Mouse (Mus musculus) midbrain, embryonic 12.5 days (tissue): ENCODE measurements around the gene Vmn1r230. TPM values are rescaled to one million over a fixed set of nuclear protein-coding genes. Genes with fewer than 3 reads are reported as not detected.

ENCODE experiments used
- ATAC-seq: fragments of 200-750 bp; cut with Nextera tagmentation; 2 replicates; pipeline ENCODE4 v1.8.0; 2017; ENCODE audit warnings: low read depth, moderate TSS enrichment, moderate library complexity; ENCODE audit not compliant: low FRiP score
- H3K27ac ChIP-seq: fragments of 300-500 bp; sonication (generic); replicated peaks from 2 replicates; pipeline ENCODE4 v1.5.1; 2016; ENCODE audit warnings: mild to moderate bottlenecking
- H3K27me3 ChIP-seq: fragments of 300-500 bp; sonication (generic); 2 replicates; pipeline ENCODE4 v1.6.1; 2016; ENCODE audit warnings: mild to moderate bottlenecking
- H3K36me3 ChIP-seq: fragments of 300-500 bp; sonication (generic); 2 replicates; pipeline ENCODE4 v1.6.1; 2016
- H3K4me1 ChIP-seq: fragments of 300-500 bp; sonication (generic); 2 replicates; pipeline ENCODE4 v1.6.1; 2016
- H3K4me2 ChIP-seq: fragments of 300-500 bp; sonication (generic); replicated peaks from 2 replicates; pipeline ENCODE4 v1.6.1; 2016; ENCODE audit warnings: mild to moderate bottlenecking, moderate library complexity
- H3K4me3 ChIP-seq: fragments of 300-500 bp; sonication (generic); 2 replicates; pipeline ENCODE4 v1.5.1; 2016; ENCODE audit warnings: mild to moderate bottlenecking
- H3K9ac ChIP-seq: fragments of 300-500 bp; sonication (generic); replicated peaks from 2 replicates; pipeline ENCODE4 v1.6.1; 2016; ENCODE audit warnings: mild to moderate bottlenecking, moderate library complexity
- H3K9me3 ChIP-seq: fragments of 300-500 bp; sonication (generic); 2 replicates; pipeline ENCODE4 v1.6.1; 2016; ENCODE audit warnings: mild to moderate bottlenecking
- WGBS: fragments of 180-500 bp; shearing (Covaris S2); methylation state at CpG from one replicate; pipeline ENCODE4 v1.1.7; 2016; 5-methylcytosine and 5-hydroxymethylcytosine counted together
- polyA plus RNA-seq: library from polyadenylated mRNA; unstranded; fragments of >200 nt; fragmentation: Nextera tagmentation; extraction: Ambion mirVana; gene quantifications from 2 replicates; pipeline ENCODE4 v1.2.1, GENCODE M21; 2016

Vmn1r230 gene
- polyA plus RNA-seq, result not detected in 2 replicates

- no peak within 1 kb of the TSS for H3K4me2 ChIP-seq
- no peaks in the 10 kb centered on the region for H3K36me3 ChIP-seq
- H3K4me3 ChIP-seq, result no peak within 1 kb of the TSS
- H3K27me3 ChIP-seq, result no peaks in the 10 kb centered on the region
- H3K9ac ChIP-seq, result no peak within 1 kb of the TSS
- ATAC-seq, result no peak
- 11% methylated on average over 1 of the region's 1 CpGs for WGBS
- no peak within 1 kb of the TSS for H3K27ac ChIP-seq
- no peaks in the 10 kb centered on the region for H3K4me1 ChIP-seq
- 0 out of 2 replicates have a peak, but pooled peaks cover 3% of the 10 kb centered on the region for H3K9me3 ChIP-seq
Measured at GRCm38 (mm10) chr17:20840144-20840543, at the start of gene Vmn1r230. Vmn1r230 (plus strand) TSS chr17:20840444.

- H3K9ac ChIP-seq, result no peak within 1 kb of the TSS
- no peaks in the 10 kb centered on the region for H3K36me3 ChIP-seq
- H3K27ac ChIP-seq, result no peak within 1 kb of the TSS
- peaks cover 21% of the 10 kb centered on the region for H3K9me3 ChIP-seq
- no peak for ATAC-seq
- no peaks in the 10 kb centered on the region for H3K4me1 ChIP-seq
- H3K4me2 ChIP-seq, result no peak within 1 kb of the TSS
- 66% methylated on average over 1 of the region's 1 CpGs for WGBS
- no peak within 1 kb of the TSS for H3K4me3 ChIP-seq
- H3K27me3 ChIP-seq, result no peaks in the 10 kb centered on the region
Measured at GRCm38 (mm10) chr17:20811255-20811654, 29.0 kb upstream of the Vmn1r230 start, which contains the start of gene Vmn1r229. Vmn1r229 (plus strand) TSS chr17:20811555.

Other genes with a start within 250 kb of the Vmn1r230 start
- gene Vmn2r110, start 244.0 kb upstream of the Vmn1r230 start, polyA plus RNA-seq, result 0.05 TPM in 2 replicates
- gene Fpr-rs3, start 215.6 kb upstream of the Vmn1r230 start, polyA plus RNA-seq, result not detected in 2 replicates
- gene Vmn1r226, start 157.6 kb upstream of the Vmn1r230 start, polyA plus RNA-seq, result not detected in 2 replicates
- not detected in 2 replicates for gene Vmn1r227, start 110.6 kb upstream of the Vmn1r230 start, polyA plus RNA-seq
- not detected in 2 replicates for gene Vmn1r228, start 54.3 kb upstream of the Vmn1r230 start, polyA plus RNA-seq
- 0.01 TPM in 1 of 2 replicates, not detected in the other for gene Vmn1r229, start 28.9 kb upstream of the Vmn1r230 start, polyA plus RNA-seq
- not detected in 2 replicates for gene Vmn1r231, start 64.6 kb downstream of the Vmn1r230 start, polyA plus RNA-seq
- gene Vmn1r232, start 79.3 kb downstream of the Vmn1r230 start, polyA plus RNA-seq, result not detected in 2 replicates
- gene Ppp2r1a, start 104.9 kb downstream of the Vmn1r230 start, polyA plus RNA-seq, result 500 and 541 TPM in 2 replicates
- gene Vmn1r233, start 156.0 kb downstream of the Vmn1r230 start, polyA plus RNA-seq, result not detected in 2 replicates
- 19.0 and 21.3 TPM in 2 replicates for gene Zfp160, start 168.5 kb downstream of the Vmn1r230 start, polyA plus RNA-seq